Mouse (Mus musculus): Measurements from ENCODE around the gene Cblc.

Cblc gene

GRCm38 (mm10) chr7:19823256-19824181 is 26.9 kb upstream of the Cblc start:
- H3K36me3 ChIP-seq (ENCODE audit: control insufficient read depth, insufficient read depth, low read length, poor library complexity, severe bottlenecking): peaks cover 1% of the 10 kb centered on the region; the same call in 1 of the 2 replicates
- H3K27me3 ChIP-seq (ENCODE audit: control insufficient read depth, insufficient read depth, low read length, poor library complexity, severe bottlenecking): no peaks in the 10 kb centered on the region
- peak; percentile 38 for DNase-seq (ENCODE audit: low read depth, low spot score)

- peak; percentile 85 for DNase-seq (ENCODE audit: low read depth, low spot score)
- Histone ChIP-seq H3K36me3 (ENCODE audit: control insufficient read depth, insufficient read depth, low read length, poor library complexity, severe bottlenecking) (peaks cover 1% of the 10 kb centered on the region; the same call in 1 of the 2 replicates), H3K27me3 (ENCODE audit: control insufficient read depth, insufficient read depth, low read length, poor library complexity, severe bottlenecking) (no peaks in the 10 kb centered on the region)
Measured at GRCm38 (mm10) chr7:19822604-19823058, 26.0 kb upstream of the Cblc start, which contains the start of gene Bcl3. Gene Bcl3 (minus strand): TSS chr7:19822770.

- Histone ChIP-seq H3K36me3 (ENCODE audit: control insufficient read depth, insufficient read depth, low read length, poor library complexity, severe bottlenecking) (peaks cover 1% of the 10 kb centered on the region; the same call in 1 of the 2 replicates), H3K27me3 (ENCODE audit: control insufficient read depth, insufficient read depth, low read length, poor library complexity, severe bottlenecking) (no peaks in the 10 kb centered on the region)
- no peak for DNase-seq (ENCODE audit: low read depth, low spot score)
Measured at GRCm38 (mm10) chr7:19822193-19822592, 25.6 kb upstream of the Cblc start.

- Histone ChIP-seq H3K27me3 (ENCODE audit: control insufficient read depth, insufficient read depth, low read length, poor library complexity, severe bottlenecking) (no peaks in the 10 kb centered on the region), H3K36me3 (ENCODE audit: control insufficient read depth, insufficient read depth, low read length, poor library complexity, severe bottlenecking) (peaks cover 1% of the 10 kb centered on the region; the same call in 1 of the 2 replicates)
- no peak for DNase-seq (ENCODE audit: low read depth, low spot score)
Measured at GRCm38 (mm10) chr7:19821633-19822032, 25.0 kb upstream of the Cblc start.

GRCm38 (mm10) chr7:19820347-19821048 is 23.9 kb upstream of the Cblc start:
- DNase-seq (ENCODE audit: low read depth, low spot score): peak; percentile 60
- H3K27me3 ChIP-seq (ENCODE audit: control insufficient read depth, insufficient read depth, low read length, poor library complexity, severe bottlenecking): no peaks in the 10 kb centered on the region
- H3K36me3 ChIP-seq (ENCODE audit: control insufficient read depth, insufficient read depth, low read length, poor library complexity, severe bottlenecking): peaks cover 1% of the 10 kb centered on the region; the same call in 1 of the 2 replicates

GRCm38 (mm10) chr7:19818875-19819274 is 22.3 kb upstream of the Cblc start:
- H3K36me3 ChIP-seq (ENCODE audit: control insufficient read depth, insufficient read depth, low read length, poor library complexity, severe bottlenecking): peaks cover 1% of the 10 kb centered on the region; the same call in 1 of the 2 replicates
- H3K27me3 ChIP-seq (ENCODE audit: control insufficient read depth, insufficient read depth, low read length, poor library complexity, severe bottlenecking): no peaks in the 10 kb centered on the region
- DNase-seq (ENCODE audit: low read depth, low spot score): no peak

- no peak for DNase-seq (ENCODE audit: low read depth, low spot score)
Measured at GRCm38 (mm10) chr7:19818440-19818839, 21.8 kb upstream of the Cblc start.

GRCm38 (mm10) chr7:19817382-19818105 is 20.9 kb upstream of the Cblc start:
- DNase-seq (ENCODE audit: low read depth, low spot score): peak; percentile 96
- H3K36me3 ChIP-seq (ENCODE audit: control insufficient read depth, insufficient read depth, low read length, poor library complexity, severe bottlenecking): peaks cover 1% of the 10 kb centered on the region; the same call in 1 of the 2 replicates
- no peaks in the 10 kb centered on the region for H3K27me3 ChIP-seq (ENCODE audit: control insufficient read depth, insufficient read depth, low read length, poor library complexity, severe bottlenecking)

More at GRCm38 (mm10) chr7:19818440-19818839, 21.8 kb upstream of the Cblc start:
- Histone ChIP-seq H3K27me3 (ENCODE audit: control insufficient read depth, insufficient read depth, low read length, poor library complexity, severe bottlenecking) (no peaks in the 10 kb centered on the region), H3K36me3 (ENCODE audit: control insufficient read depth, insufficient read depth, low read length, poor library complexity, severe bottlenecking) (peaks cover 1% of the 10 kb centered on the region; the same call in 1 of the 2 replicates)

- Histone ChIP-seq H3K36me3 (ENCODE audit: control insufficient read depth, insufficient read depth, low read length, poor library complexity, severe bottlenecking) (peaks cover 11% of the 10 kb centered on the region; the same call in 1 of the 2 replicates), H3K27me3 (ENCODE audit: control insufficient read depth, insufficient read depth, low read length, poor library complexity, severe bottlenecking) (no peaks in the 10 kb centered on the region)
- peak; percentile 84 for DNase-seq (ENCODE audit: low read depth, low spot score)
Measured at GRCm38 (mm10) chr7:19816224-19816771, 19.7 kb upstream of the Cblc start.

GRCm38 (mm10) chr7:19815296-19816223 is 19.0 kb upstream of the Cblc start:
- DNase-seq (ENCODE audit: low read depth, low spot score): peak; percentile 67
- Histone ChIP-seq H3K36me3 (ENCODE audit: control insufficient read depth, insufficient read depth, low read length, poor library complexity, severe bottlenecking) (peaks cover 14% of the 10 kb centered on the region), H3K27me3 (ENCODE audit: control insufficient read depth, insufficient read depth, low read length, poor library complexity, severe bottlenecking) (no peaks in the 10 kb centered on the region)

GRCm38 (mm10) chr7:19813579-19814122 is 17.0 kb upstream of the Cblc start:
- no peaks in the 10 kb centered on the region for H3K27me3 ChIP-seq (ENCODE audit: control insufficient read depth, insufficient read depth, low read length, poor library complexity, severe bottlenecking)
- DNase-seq (ENCODE audit: low read depth, low spot score): peak; percentile 54
- peaks cover 27% of the 10 kb centered on the region for H3K36me3 ChIP-seq (ENCODE audit: control insufficient read depth, insufficient read depth, low read length, poor library complexity, severe bottlenecking)

- Histone ChIP-seq H3K27me3 (ENCODE audit: control insufficient read depth, insufficient read depth, low read length, poor library complexity, severe bottlenecking) (no peaks in the 10 kb centered on the region), H3K36me3 (ENCODE audit: control insufficient read depth, insufficient read depth, low read length, poor library complexity, severe bottlenecking) (peaks cover 27% of the 10 kb centered on the region)
- DNase-seq (ENCODE audit: low read depth, low spot score): no peak
Measured at GRCm38 (mm10) chr7:19813161-19813560, 16.6 kb upstream of the Cblc start.

GRCm38 (mm10) chr7:19811114-19811513 is 14.5 kb upstream of the Cblc start:
- H3K27me3 ChIP-seq (ENCODE audit: control insufficient read depth, insufficient read depth, low read length, poor library complexity, severe bottlenecking): no peaks in the 10 kb centered on the region
- DNase-seq (ENCODE audit: low read depth, low spot score): peak; percentile 56
- H3K36me3 ChIP-seq (ENCODE audit: control insufficient read depth, insufficient read depth, low read length, poor library complexity, severe bottlenecking): peaks cover 27% of the 10 kb centered on the region
